Mouse (Mus musculus) stomach, embryonic 15.5 days (tissue): ENCODE results near the gene Pdcd1lg2. TPM values are rescaled to one million over a fixed set of nuclear protein-coding genes. Genes with fewer than 3 reads are reported as not detected.

Source experiments
- ATAC-seq: fragments of 200-750 bp; cut with Nextera tagmentation; 2 replicates; pipeline ENCODE4 v1.8.0; 2017; ENCODE audit warnings: low read depth, moderate number of reproducible peaks, moderate TSS enrichment; ENCODE audit not compliant: insufficient read depth, low FRiP score
- H3K27ac ChIP-seq: fragments of 300-500 bp; sonication (generic); 2 replicates; pipeline ENCODE4 v1.5.1; 2015; ENCODE audit warnings: mild to moderate bottlenecking, inconsistent platforms
- H3K27me3 ChIP-seq: fragments of 300-500 bp; sonication (generic); replicated peaks from 2 replicates; pipeline ENCODE4 v1.6.1; 2015; ENCODE audit warnings: inconsistent platforms
- H3K36me3 ChIP-seq: fragments of 300-500 bp; sonication (generic); 2 replicates; pipeline ENCODE4 v1.6.1; 2015; ENCODE audit warnings: inconsistent platforms
- H3K4me1 ChIP-seq: fragments of 300-500 bp; sonication (generic); 2 replicates; pipeline ENCODE4 v1.6.1; 2015; ENCODE audit warnings: inconsistent platforms
- H3K4me2 ChIP-seq: fragments of 300-500 bp; sonication (generic); 2 replicates; pipeline ENCODE4 v1.6.1; 2015; ENCODE audit warnings: mild to moderate bottlenecking, inconsistent platforms
- H3K4me3 ChIP-seq: fragments of 300-500 bp; sonication (generic); replicated peaks from 2 replicates; pipeline ENCODE4 v1.5.1; 2015; ENCODE audit warnings: inconsistent platforms
- H3K9ac ChIP-seq: fragments of 300-500 bp; sonication (generic); 2 replicates; pipeline ENCODE4 v1.6.1; 2015; ENCODE audit warnings: inconsistent platforms
- H3K9me3 ChIP-seq: fragments of 300-500 bp; sonication (generic); 2 replicates; pipeline ENCODE4 v1.6.1; 2016; ENCODE audit warnings: inconsistent platforms
- WGBS: fragments of 180-500 bp; shearing (Covaris S2); methylation state at CpG from one replicate; pipeline ENCODE4 v1.1.7; 2015; 5-methylcytosine and 5-hydroxymethylcytosine counted together
- polyA plus RNA-seq: library from polyadenylated mRNA; unstranded; fragments of >200 nt; fragmentation: Nextera tagmentation; extraction: Ambion mirVana; gene quantifications from 2 replicates; pipeline ENCODE4 v1.2.1, GENCODE M21; 2015

The Pdcd1lg2 gene
- polyA plus RNA-seq, 1 experiment from 2014 or later = not detected

GRCm38 (mm10) chr19:29455156-29455555, 44.4 kb downstream of the Pdcd1lg2 start:
- Histone ChIP-seq H3K27ac (no peak overlapping the region), H3K9me3 (no peaks in the 10 kb centered on the region), H3K27me3 (no peaks in the 10 kb centered on the region), H3K4me2 (no peak overlapping the region), H3K36me3 (no peaks in the 10 kb centered on the region), H3K9ac (no peak overlapping the region), H3K4me1 (no peaks in the 10 kb centered on the region), H3K4me3 (no peak overlapping the region)
- 68% methylated on average over 1 of the region's 1 CpGs for WGBS
- ATAC-seq = no peak

DNA sequence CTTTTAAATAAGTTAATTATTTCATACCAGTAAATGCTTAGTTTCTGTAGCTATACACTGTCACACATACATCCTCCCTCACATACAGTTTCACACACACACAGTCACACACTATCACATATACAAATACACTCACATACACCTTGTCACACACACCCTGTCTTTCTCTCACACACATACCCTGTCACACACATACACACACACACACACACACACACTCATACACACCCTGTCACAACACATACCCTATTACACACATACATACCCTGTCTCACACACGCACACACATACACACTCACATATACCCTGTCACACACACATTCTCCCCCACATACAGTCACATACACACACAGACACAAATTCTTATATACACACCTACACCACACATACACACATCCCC, 47.3 kb downstream of the Pdcd1lg2 start:
- H3K27me3 ChIP-seq = no peaks in the 10 kb centered on the region
- no peaks in the 10 kb centered on the region for H3K36me3 ChIP-seq
- H3K4me1 ChIP-seq = no peaks in the 10 kb centered on the region
- H3K4me3 ChIP-seq = no peak overlapping the region
- no peak overlapping the region for H3K9ac ChIP-seq
- ATAC-seq = no peak
- no peaks in the 10 kb centered on the region for H3K9me3 ChIP-seq
- WGBS = 86% methylated on average over 1 of the region's 1 CpGs
- no peak overlapping the region for H3K27ac ChIP-seq
- no peak overlapping the region for H3K4me2 ChIP-seq

DNA sequence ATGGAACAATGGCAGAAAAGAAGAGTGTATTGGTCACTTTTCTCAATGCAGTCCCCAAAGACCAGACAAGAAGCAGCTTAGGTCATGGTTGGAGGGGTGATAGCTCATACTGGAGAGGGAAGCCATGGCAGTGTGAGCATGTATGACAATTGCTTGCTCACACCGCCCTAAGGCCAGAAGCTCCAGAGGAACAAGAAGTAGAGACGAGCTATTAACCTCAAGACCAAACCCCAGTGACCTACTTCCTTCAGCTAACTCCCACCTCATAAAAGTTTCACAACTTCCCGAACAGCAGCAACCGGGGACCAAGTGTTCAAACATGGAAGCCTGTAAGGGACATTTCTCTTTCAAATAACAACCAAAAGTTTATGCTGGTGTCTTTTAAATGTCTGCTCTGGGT, 51.7 kb downstream of the Pdcd1lg2 start:
- 74% methylated on average over 4 of the region's 4 CpGs for WGBS

DNA sequence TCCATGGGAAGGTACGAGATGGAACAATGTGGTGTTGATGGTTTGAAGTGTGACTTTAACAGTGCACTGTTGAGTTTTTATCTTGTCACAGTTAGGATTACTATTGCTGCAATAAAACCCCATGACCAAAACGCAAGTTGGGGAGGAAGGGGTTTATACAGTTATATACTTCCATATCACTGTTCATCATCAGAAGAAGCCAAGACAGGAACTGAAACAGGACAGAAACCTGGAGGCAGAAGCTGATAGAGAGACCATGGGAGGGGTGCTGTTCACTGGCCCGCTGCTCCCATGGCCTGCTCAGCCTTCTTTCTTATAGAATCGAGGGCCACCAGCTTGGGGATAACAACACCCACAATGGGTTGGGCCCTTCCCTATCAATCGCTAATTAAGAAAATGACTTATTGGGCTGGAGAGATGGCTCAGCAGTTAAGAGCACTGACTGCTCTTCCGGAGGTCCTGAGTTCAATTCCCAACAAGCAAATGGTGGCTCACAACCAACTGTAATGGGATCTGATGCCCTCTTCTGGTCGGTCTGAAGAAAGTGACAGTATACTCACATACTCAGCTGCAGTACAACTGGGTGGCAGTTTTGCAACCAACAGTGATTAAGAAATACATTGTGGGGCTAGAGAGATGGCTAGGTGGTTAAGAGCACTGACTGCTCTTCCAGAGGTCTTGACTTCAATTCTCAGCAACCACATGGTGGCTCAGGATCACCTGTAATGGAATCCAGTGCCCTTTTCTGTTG, 53.1 kb downstream of the Pdcd1lg2 start:
- Histone ChIP-seq H3K27me3 (no peaks in the 10 kb centered on the region), H3K9me3 (no peaks in the 10 kb centered on the region), H3K4me3 (no peak overlapping the region), H3K4me1 (peaks cover 1% of the 10 kb centered on the region; the same call in 1 of the 2 replicates), H3K9ac (no peak overlapping the region), H3K27ac (no peak overlapping the region), H3K4me2 (no peak overlapping the region), H3K36me3 (no peaks in the 10 kb centered on the region)
- WGBS = 88% methylated on average over 7 of the region's 7 CpGs
- no peak for ATAC-seq

More for the DNA sequence above, 51.7 kb downstream of the Pdcd1lg2 start:
- H3K4me2 ChIP-seq = no peak overlapping the region
- H3K9me3 ChIP-seq = no peaks in the 10 kb centered on the region
- no peak overlapping the region for H3K27ac ChIP-seq
- no peaks in the 10 kb centered on the region for H3K4me1 ChIP-seq
- no peaks in the 10 kb centered on the region for H3K27me3 ChIP-seq
- no peaks in the 10 kb centered on the region for H3K36me3 ChIP-seq
- no peak overlapping the region for H3K4me3 ChIP-seq
- ATAC-seq = no peak
- H3K9ac ChIP-seq = no peak overlapping the region

DNA sequence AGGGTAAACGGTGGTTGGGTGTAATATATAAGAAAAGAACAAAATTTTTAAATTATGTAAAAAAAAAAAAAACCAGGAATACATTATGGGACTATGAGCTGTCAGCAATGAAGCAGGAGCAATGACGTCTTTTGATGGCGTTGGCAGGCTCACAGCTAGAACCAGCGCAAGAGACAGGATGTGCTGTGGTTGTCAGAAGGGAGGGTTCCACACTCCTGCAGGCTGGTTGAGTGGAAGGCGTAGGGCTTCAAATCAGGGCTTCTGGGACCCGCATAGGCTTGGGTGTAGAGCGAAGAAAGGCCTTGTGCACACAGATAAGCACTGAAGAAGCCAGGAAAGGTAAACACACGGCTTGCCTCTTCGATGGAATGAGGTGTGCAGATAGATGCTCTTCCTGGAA, 56.1 kb downstream of the Pdcd1lg2 start:
- H3K27me3 ChIP-seq = no peaks in the 10 kb centered on the region
- no peak overlapping the region for H3K27ac ChIP-seq
- no peak overlapping the region for H3K4me2 ChIP-seq
- H3K36me3 ChIP-seq = no peaks in the 10 kb centered on the region
- no peak overlapping the region for H3K4me3 ChIP-seq
- no peak overlapping the region for H3K9ac ChIP-seq
- ATAC-seq = no peak
- peaks cover 5% of the 10 kb centered on the region; the same call in 1 of the 2 replicates for H3K4me1 ChIP-seq
- no peaks in the 10 kb centered on the region for H3K9me3 ChIP-seq
- WGBS = 82% methylated on average over 9 of the region's 9 CpGs

DNA sequence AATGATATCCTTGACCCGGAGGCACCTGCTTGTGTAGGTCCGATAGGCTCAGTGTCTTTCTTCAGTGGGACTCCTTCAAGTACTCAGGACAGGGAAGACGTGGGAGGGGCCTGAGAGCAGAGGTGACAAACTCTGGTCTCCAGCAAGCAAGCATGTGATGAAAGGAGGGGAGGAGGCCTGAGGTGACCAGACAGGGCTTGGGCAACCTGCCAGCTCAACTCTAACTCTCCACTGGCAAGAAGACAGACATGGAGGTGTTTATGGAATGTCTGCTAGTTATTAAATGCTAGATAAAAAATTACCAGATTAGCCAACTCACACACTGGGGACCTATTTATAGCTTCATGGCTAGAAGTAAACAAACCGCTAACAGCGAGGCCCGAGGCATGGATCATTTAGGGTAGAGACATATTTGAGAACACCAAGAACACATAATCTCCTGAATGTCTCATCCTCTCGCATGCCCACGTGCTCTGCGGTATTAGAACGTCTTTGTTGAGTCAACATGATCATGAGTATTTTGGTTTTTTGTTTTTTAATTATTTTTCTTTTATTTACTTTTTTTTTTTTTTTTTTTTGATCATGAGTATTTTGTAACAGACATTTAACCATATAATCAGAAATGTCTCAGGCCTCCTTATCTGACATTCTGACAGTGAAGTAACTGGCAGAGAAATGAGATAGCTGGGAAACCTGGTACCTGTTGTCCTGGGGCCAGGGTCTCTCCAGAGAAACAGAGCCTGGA, 58.4 kb downstream of the Pdcd1lg2 start:
- Histone ChIP-seq H3K4me1 (peaks cover 5% of the 10 kb centered on the region; the same call in 1 of the 2 replicates), H3K9me3 (no peaks in the 10 kb centered on the region), H3K36me3 (no peaks in the 10 kb centered on the region), H3K4me2 (no peak overlapping the region), H3K27ac (no peak overlapping the region), H3K4me3 (no peak overlapping the region), H3K27me3 (no peaks in the 10 kb centered on the region), H3K9ac (no peak overlapping the region)
- WGBS = 52% methylated on average over 10 of the region's 10 CpGs
- 0 out of 2 replicates have a peak, but pooled peaks have one; percentile 16 for ATAC-seq

- 84% methylated on average over 2 of the region's 2 CpGs for WGBS
- H3K9ac ChIP-seq = no peak overlapping the region
- H3K9me3 ChIP-seq = no peaks in the 10 kb centered on the region
- no peak overlapping the region for H3K4me2 ChIP-seq
- H3K27me3 ChIP-seq = no peaks in the 10 kb centered on the region
- no peak overlapping the region for H3K4me3 ChIP-seq
- ATAC-seq = no peak
- no peaks in the 10 kb centered on the region for H3K36me3 ChIP-seq
- H3K4me1 ChIP-seq = peaks cover 5% of the 10 kb centered on the region; the same call in 1 of the 2 replicates
- H3K27ac ChIP-seq = no peak overlapping the region
These were observed 59.1 kb downstream of the Pdcd1lg2 start for GRCm38 (mm10) chr19:29469686-29470254.

DNA sequence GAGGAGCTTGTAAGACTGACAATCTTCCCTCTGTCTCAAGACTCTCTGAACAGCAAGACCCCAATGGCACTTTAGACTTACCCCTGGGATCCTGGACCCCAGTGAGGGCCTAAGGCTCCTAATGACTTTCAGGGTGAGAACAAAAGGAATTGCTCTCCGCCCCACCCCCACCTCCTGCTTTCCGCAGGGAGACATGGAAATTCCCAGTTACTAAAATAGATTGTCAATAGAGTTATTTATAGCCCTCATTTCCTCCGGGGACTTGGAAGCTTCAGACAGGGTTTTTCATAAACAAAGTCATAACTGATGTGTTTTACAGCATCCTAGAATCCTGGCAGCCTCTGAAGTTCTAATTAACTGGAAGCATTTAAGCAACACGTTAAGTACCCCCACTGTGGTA, 59.9 kb downstream of the Pdcd1lg2 start:
- H3K9me3 ChIP-seq = no peaks in the 10 kb centered on the region
- H3K36me3 ChIP-seq = no peaks in the 10 kb centered on the region
- no peak overlapping the region for H3K4me2 ChIP-seq
- H3K9ac ChIP-seq = no peak overlapping the region
- no peaks in the 10 kb centered on the region for H3K27me3 ChIP-seq
- 0 out of 2 replicates have a peak overlapping the region, but pooled peaks have one; percentile 33 for H3K27ac ChIP-seq
- peaks cover 5% of the 10 kb centered on the region; the same call in 1 of the 2 replicates for H3K4me1 ChIP-seq
- WGBS = 21% methylated on average over 4 of the region's 4 CpGs
- H3K4me3 ChIP-seq = no peak overlapping the region
- ATAC-seq = no peak

DNA sequence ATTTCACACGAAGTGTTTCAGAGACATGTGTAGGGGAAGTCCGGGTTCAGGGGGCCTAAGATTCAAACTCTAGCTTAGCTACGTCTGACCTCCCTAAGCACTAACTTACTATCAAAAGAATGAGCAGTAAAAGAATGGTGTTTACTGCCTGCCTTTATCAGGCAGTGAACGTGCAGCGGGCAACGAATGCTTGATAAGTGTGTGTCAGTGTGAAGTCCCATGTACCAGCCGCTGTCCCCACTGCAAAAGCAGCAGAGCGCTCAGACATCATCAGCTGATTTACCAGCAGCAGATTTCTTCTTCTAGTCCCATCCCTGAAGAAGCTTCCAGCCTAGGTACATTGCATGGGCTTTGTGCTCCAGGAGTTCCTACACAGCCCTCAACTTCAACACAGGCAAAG, 61.7 kb downstream of the Pdcd1lg2 start:
- Histone ChIP-seq H3K4me2 (no peak overlapping the region), H3K36me3 (no peaks in the 10 kb centered on the region), H3K4me3 (no peak overlapping the region), H3K27ac (no peak overlapping the region), H3K4me1 (peaks cover 5% of the 10 kb centered on the region; the same call in 1 of the 2 replicates), H3K9ac (no peak overlapping the region), H3K9me3 (no peaks in the 10 kb centered on the region), H3K27me3 (no peaks in the 10 kb centered on the region)
- ATAC-seq = no peak
- WGBS = 66% methylated on average over 8 of the region's 8 CpGs

DNA sequence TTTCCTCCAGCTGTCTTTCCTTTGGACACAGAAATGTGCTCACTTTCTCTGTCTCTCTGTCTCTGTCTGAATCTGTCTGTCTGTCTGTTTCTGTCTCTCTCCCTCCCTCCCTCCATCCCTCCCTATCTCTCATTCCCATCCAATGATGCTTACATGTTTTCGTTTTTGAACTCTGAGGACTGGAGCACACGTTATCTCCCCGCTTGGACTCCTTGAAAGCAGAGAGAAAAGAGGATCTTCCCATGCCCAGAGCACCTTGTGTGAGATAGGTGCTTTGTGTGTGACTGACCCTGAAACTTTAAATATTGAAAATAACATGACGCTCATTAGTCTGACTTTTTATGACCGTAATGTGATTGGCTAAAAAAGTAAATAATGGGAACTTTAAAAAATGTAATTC, 62.2 kb downstream of the Pdcd1lg2 start:
- Histone ChIP-seq H3K9ac (no peak overlapping the region), H3K4me1 (peaks cover 5% of the 10 kb centered on the region; the same call in 1 of the 2 replicates), H3K36me3 (no peaks in the 10 kb centered on the region), H3K9me3 (no peaks in the 10 kb centered on the region), H3K4me3 (no peak overlapping the region), H3K4me2 (no peak overlapping the region), H3K27me3 (no peaks in the 10 kb centered on the region), H3K27ac (no peak overlapping the region)
- ATAC-seq = no peak
- WGBS = 76% methylated on average over 5 of the region's 5 CpGs

DNA sequence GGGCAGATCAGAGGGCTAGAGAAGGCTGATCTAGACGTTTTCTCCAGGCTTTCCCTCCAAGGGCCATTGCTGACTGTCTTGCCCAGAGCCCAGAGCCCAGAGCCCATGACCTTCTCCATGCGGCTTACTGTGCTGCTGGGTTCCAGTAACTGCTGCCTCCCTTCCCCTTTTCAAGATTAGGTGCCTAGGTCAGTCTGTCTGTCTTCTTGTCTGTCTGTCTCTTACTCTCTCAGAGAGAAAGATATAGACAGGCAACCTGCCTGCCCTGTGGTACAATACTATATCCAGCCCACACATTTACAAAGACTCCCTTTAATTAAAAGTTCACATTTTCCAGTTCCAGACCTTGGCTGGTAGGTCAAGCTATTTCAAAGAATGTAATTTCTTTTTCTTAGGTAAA, 64.1 kb downstream of the Pdcd1lg2 start:
- Histone ChIP-seq H3K9ac (no peak overlapping the region), H3K4me1 (no peaks in the 10 kb centered on the region), H3K27ac (no peak overlapping the region), H3K4me3 (no peak overlapping the region), H3K4me2 (no peak overlapping the region), H3K9me3 (no peaks in the 10 kb centered on the region), H3K36me3 (no peaks in the 10 kb centered on the region), H3K27me3 (no peaks in the 10 kb centered on the region)
- 52% methylated on average over 2 of the region's 2 CpGs for WGBS
- no peak for ATAC-seq

- H3K4me2 ChIP-seq = no peak overlapping the region
- no peak overlapping the region for H3K27ac ChIP-seq
- WGBS = 59% methylated on average over 4 of the region's 4 CpGs
These were observed 64.5 kb downstream of the Pdcd1lg2 start for GRCm38 (mm10) chr19:29475210-29475620.

More at GRCm38 (mm10) chr19:29475210-29475620, 64.5 kb downstream of the Pdcd1lg2 start:
- H3K36me3 ChIP-seq = no peaks in the 10 kb centered on the region
- no peak for ATAC-seq
- H3K27me3 ChIP-seq = no peaks in the 10 kb centered on the region
- H3K4me1 ChIP-seq = no peaks in the 10 kb centered on the region
- H3K4me3 ChIP-seq = no peak overlapping the region
- H3K9ac ChIP-seq = no peak overlapping the region
- H3K9me3 ChIP-seq = no peaks in the 10 kb centered on the region
